Mouse (Mus musculus) B cell, adult 62 days (primary cell): ENCODE results near the gene Jmjd4. TPM values are rescaled to one million over a fixed set of nuclear protein-coding genes. Genes with fewer than 3 reads are reported as not detected.

ENCODE experiments used
- total RNA-seq: library from RNA; stranded (reverse); gene quantifications from 4 replicates; pipeline ENCODE4 v1.2.4, GENCODE M21; 2023

Gene Jmjd4
- 10.2 to 12.5 TPM (median 11.7 TPM) in 4 replicates for total RNA-seq

DNA sequence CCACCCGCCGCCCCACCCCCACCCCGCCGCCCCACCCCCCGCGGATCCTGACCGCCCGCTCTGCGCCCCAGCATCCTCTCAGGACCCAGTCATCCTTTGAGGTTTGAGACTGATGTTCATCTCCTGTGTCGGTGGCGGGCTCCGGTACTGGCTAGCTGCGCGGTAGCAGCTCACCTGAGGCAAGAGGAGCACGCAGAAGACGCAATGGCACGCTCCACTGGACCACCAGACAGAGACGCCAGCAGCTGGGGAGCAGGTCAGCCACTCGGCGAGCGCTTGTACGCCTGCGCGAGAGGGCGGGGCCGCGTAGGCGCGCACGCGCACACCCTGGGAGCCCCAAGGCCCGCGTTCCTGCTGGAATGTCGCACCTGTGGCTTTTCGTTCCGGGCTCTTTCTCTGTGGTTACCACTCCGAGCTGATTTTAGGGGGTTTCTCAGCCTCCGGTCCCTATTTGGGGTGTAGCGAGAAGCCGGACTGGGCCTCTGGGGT lies at the start of gene Jmjd4:
Gene Jmjd4, plus strand, starts transcription at position 305 of the 489 bp plus-strand sequence.

DNA sequence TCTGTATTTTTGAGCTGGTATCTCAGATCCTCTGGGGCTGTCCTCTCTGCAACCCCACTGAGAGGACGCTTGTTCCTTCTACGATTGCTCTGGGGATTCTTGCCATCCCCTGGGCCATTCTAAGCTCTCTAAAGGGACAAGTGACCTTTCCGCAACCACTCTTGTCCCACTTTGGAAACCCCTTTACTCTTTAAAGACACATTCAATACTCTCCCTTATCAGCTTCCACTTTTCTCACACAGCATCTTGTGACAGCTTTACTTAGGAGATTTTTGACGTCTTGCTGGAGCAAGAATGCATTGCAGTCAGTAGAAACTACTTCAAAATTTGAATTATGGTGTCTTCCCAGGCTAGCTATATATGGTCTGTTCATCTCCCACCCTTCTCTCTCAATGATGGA lies 1.2 kb downstream of the Jmjd4 start, which contains the start of gene Snap47:
Gene Snap47, minus strand, starts transcription at position 101 of the 400 bp plus-strand sequence.

DNA sequence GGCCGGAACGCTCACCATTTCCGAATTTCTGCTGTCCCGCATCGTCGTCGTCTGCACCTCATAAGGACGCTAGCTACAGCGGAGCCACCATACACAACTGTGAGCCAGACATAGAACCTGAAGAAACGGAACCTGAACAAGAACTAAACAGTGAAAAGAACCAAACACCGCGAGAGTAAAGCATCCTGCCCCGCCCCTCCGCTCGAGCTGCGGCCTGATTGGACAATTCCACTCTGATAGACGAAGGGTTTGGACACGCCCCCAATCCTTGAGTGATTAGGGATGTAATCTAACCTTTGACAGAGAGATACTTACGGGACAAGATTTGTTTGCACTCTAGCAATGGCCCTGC lies 22.5 kb downstream of the Jmjd4 start, which contains the start of gene Zfp867:
Gene Zfp867, minus strand, starts transcription at position 149 of the 352 bp plus-strand sequence.

Other genes starting within 250 kb of the Jmjd4 start
- 14.1 to 18.1 TPM (median 16.1 TPM) in 4 replicates for gene Mrpl55, start 247.6 kb upstream of the Jmjd4 start, total RNA-seq
- gene 2310033P09Rik, start 241.7 kb upstream of the Jmjd4 start, total RNA-seq = 25.8 to 33.3 TPM (median 27.1 TPM) in 4 replicates
- gene Arf1, start 221.8 kb upstream of the Jmjd4 start, total RNA-seq = 252 to 279 TPM (median 259 TPM) in 4 replicates
- not detected in 4 replicates for gene Wnt3a, start 159.3 kb upstream of the Jmjd4 start, total RNA-seq
- not detected in 4 replicates for gene Wnt9a, start 143.1 kb upstream of the Jmjd4 start, total RNA-seq
- gene Prss38, start 74.4 kb upstream of the Jmjd4 start, total RNA-seq = not detected in 4 replicates
- 14.5 to 17.4 TPM (median 14.9 TPM) in 4 replicates for gene Snap47, start 1.1 kb downstream of the Jmjd4 start, total RNA-seq
- 4.1 to 4.7 TPM (median 4.3 TPM) in 4 replicates for gene Zfp867, start 22.4 kb downstream of the Jmjd4 start, total RNA-seq
- 16.7 to 20.2 TPM (median 17.6 TPM) in 4 replicates for gene Zkscan17, start 76.7 kb downstream of the Jmjd4 start, total RNA-seq
- 0.94 to 3.2 TPM (median 1.5 TPM) in 4 replicates for gene Nlrp3, start 91.5 kb downstream of the Jmjd4 start, total RNA-seq
- not detected in 4 replicates for gene Olfr222, start 126.2 kb downstream of the Jmjd4 start, total RNA-seq
- not detected in 4 replicates for gene Olfr223, start 143.2 kb downstream of the Jmjd4 start, total RNA-seq
- 82.5 to 102 TPM (median 85.8 TPM) in 4 replicates for gene Mprip, start 211.3 kb downstream of the Jmjd4 start, total RNA-seq